27 mouse cellular contexts compared by ENCODE assay signal in the genomic region with DNA sequence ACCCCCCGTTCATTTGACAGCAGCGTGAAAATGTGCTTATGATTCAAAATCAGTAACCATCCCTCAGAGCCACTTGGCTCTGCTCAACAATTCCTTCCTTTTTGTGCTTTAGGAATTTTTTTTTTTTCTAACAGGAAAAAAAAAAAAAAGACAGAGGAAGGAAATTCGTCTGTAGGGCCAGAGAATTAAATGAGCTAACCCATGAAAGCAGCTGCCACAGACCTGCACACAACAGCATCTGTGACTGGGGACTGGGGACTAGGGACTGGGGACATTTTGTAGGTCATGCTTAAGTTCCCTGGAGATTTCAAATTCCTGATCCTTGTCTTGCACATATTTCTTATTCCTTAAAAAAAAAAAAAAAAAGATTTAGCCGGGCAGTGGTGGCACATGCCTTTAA. TPM values are rescaled to one million over a fixed set of nuclear protein-coding genes. Genes with fewer than 3 reads are reported as not detected.
DNase-seq lines count a peak whose midpoint lies in the region; ATAC-seq and TF ChIP-seq lines count a peak whose summit lies in the region.
"Had no signal": no experiment of that assay in that cellular context is flagged by ENCODE, and none has a peak within 500 bp of the region (broad histone marks: within the 10 kb centered on the region; RNA-seq: fewer than 3 reads in every experiment).

No protein-coding gene starts in this region.

- no peak for ATAC-seq in liver, embryonic 15.5 days (ENCODE audit: insufficient read depth)
- ATAC-seq in liver, embryonic 12.5 days: no peak
- ATAC-seq: activated CD4-positive, CD25-positive, alpha-beta regulatory T cell, adult 4 months; forebrain, embryonic 16.5 days; intestine, postnatal 0 days; lung, postnatal 0 days; midbrain, embryonic 13.5 days had no signal

- 52% methylated on average over 4 of the region's 4 CpGs for WGBS in kidney, adult 2 months
- WGBS in liver, embryonic 15.5 days (ENCODE audit: insufficient replicate concordance): 59% methylated on average over 4 of the region's 4 CpGs
- 69% methylated on average over 4 of the region's 4 CpGs for WGBS in liver, embryonic 12.5 days (ENCODE audit: insufficient replicate concordance)
- WGBS in limb, embryonic 10.5 days: 73% methylated on average over 4 of the region's 4 CpGs

- H3K4me3 ChIP-seq in kidney, adult 2 months (ENCODE audit: insufficient read depth, low read depth, low read length): no peak overlapping the region
- H3K4me3 ChIP-seq in liver, embryonic 15.5 days (replicated peaks): no peak overlapping the region
- no peak overlapping the region for H3K4me3 ChIP-seq in liver, embryonic 12.5 days
- no peak overlapping the region for H3K4me3 ChIP-seq in limb, embryonic 10.5 days
- H3K4me3 ChIP-seq: embryonic facial prominence, embryonic 13.5 days; erythroblast, embryonic 14.5 days; layer of hippocampus, adult 2 months; left cerebral cortex, adult 2 months; limb, embryonic 13.5 days; midbrain, embryonic 13.5 days; neural tube, embryonic 13.5 days had no signal

- no peak for TF ChIP-seq POLR2A in kidney, adult 2 months (IDR thresholded peaks at IDR 0.05; ENCODE audit: low read depth, low read length)

- H3K27me3 ChIP-seq in kidney, adult 2 months (replicated peaks; ENCODE audit: control insufficient read depth, insufficient read depth, low read length): no peaks in the 10 kb centered on the region
- H3K27me3 ChIP-seq in liver, embryonic 15.5 days: no peaks in the 10 kb centered on the region
- 0 out of 2 replicates have a peak, but pooled peaks cover 8% of the 10 kb centered on the region for H3K27me3 ChIP-seq in liver, embryonic 12.5 days (replicated peaks)
- H3K27me3 ChIP-seq in limb, embryonic 10.5 days (ENCODE audit: low read depth, poor library complexity, severe bottlenecking): no peaks in the 10 kb centered on the region
- H3K27me3 ChIP-seq: embryonic facial prominence, embryonic 13.5 days; limb, embryonic 13.5 days; midbrain, embryonic 13.5 days; neural tube, embryonic 13.5 days had no signal

- H3K4me1 ChIP-seq in kidney, adult 2 months (ENCODE audit: control insufficient read depth, insufficient read depth, low read length): peaks cover 9% of the 10 kb centered on the region; the same call in 1 of the 2 replicates
- peaks cover 64% of the 10 kb centered on the region for H3K4me1 ChIP-seq in liver, embryonic 15.5 days (replicated peaks)
- peaks cover 67% of the 10 kb centered on the region for H3K4me1 ChIP-seq in liver, embryonic 12.5 days
- peaks cover 27% of the 10 kb centered on the region for H3K4me1 ChIP-seq in limb, embryonic 10.5 days

- intact Hi-C loops in heart, postnatal 36 days (cut with DNase I): loop anchor here (2.0 kb wide), 1 partner anchor 65 kb away; no protein-coding TSS in a partner anchor

- no peak overlapping the region for H3K4me2 ChIP-seq in liver, embryonic 15.5 days
- H3K4me2 ChIP-seq in liver, embryonic 12.5 days: no peak overlapping the region
- H3K4me2 ChIP-seq: embryonic facial prominence, embryonic 13.5 days; hindbrain, embryonic 14.5 days; limb, embryonic 13.5 days; midbrain, embryonic 13.5 days; neural tube, embryonic 13.5 days had no signal

- no peaks in the 10 kb centered on the region for H3K36me3 ChIP-seq in kidney, adult 2 months (ENCODE audit: control insufficient read depth, insufficient read depth, low read length)
- no peaks in the 10 kb centered on the region for H3K36me3 ChIP-seq in liver, embryonic 15.5 days (replicated peaks)
- H3K36me3 ChIP-seq in liver, embryonic 12.5 days: no peaks in the 10 kb centered on the region
- H3K36me3 ChIP-seq in limb, embryonic 10.5 days: no peaks in the 10 kb centered on the region
- H3K36me3 ChIP-seq: embryonic facial prominence, embryonic 13.5 days; limb, embryonic 13.5 days; midbrain, embryonic 13.5 days; neural tube, embryonic 13.5 days had no signal

- DNase-seq in heart, adult 11 months: peak; percentile 93
- DNase-seq in heart, postnatal 36 days: no peak
- DNase-seq in kidney, adult 2 months: peak; percentile 38
- no peak for DNase-seq in kidney, postnatal 10 days
- DNase-seq in Muller cell, postnatal 12 days (ENCODE audit: inconsistent ontology term): peak; percentile 26
- DNase-seq in limb, embryonic 10.5 days (ENCODE audit: low spot score): no peak
- DNase-seq: adrenal gland, adult 2 months; adrenal gland, postnatal 36 days; cerebellum, adult 11 months; cerebellum, adult 9-11 months; embryo, embryonic 11 days; thymus, postnatal 4 days had no signal

- no peak overlapping the region for H3K9ac ChIP-seq in liver, embryonic 15.5 days
- no peak overlapping the region for H3K9ac ChIP-seq in liver, embryonic 12.5 days
- H3K9ac ChIP-seq: embryonic facial prominence, embryonic 13.5 days; hindbrain, embryonic 14.5 days; limb, embryonic 13.5 days; midbrain, embryonic 13.5 days; neural tube, embryonic 13.5 days had no signal

- no peaks in the 10 kb centered on the region for H3K9me3 ChIP-seq in liver, embryonic 15.5 days (replicated peaks)
- no peaks in the 10 kb centered on the region for H3K9me3 ChIP-seq in liver, embryonic 12.5 days (replicated peaks)
- H3K9me3 ChIP-seq in limb, embryonic 10.5 days (replicated peaks): no peaks in the 10 kb centered on the region
- H3K9me3 ChIP-seq: embryonic facial prominence, embryonic 13.5 days; limb, embryonic 13.5 days; midbrain, embryonic 13.5 days; neural tube, embryonic 13.5 days had no signal

- no peak for TF ChIP-seq CTCF in kidney, adult 2 months (conservative IDR thresholded peaks at IDR 0.05; ENCODE audit: insufficient read depth, insufficient read length, low read depth, low read length)

- no peak overlapping the region for H3K27ac ChIP-seq in kidney, adult 2 months (ENCODE audit: insufficient read depth, low read depth, low read length)
- H3K27ac ChIP-seq in liver, embryonic 15.5 days (replicated peaks): 0 out of 2 replicates have a peak overlapping the region, but pooled peaks have one; percentile 87
- no peak overlapping the region for H3K27ac ChIP-seq in liver, embryonic 12.5 days
- no peak overlapping the region for H3K27ac ChIP-seq in limb, embryonic 10.5 days
- H3K27ac ChIP-seq: embryonic facial prominence, embryonic 13.5 days; hindbrain, embryonic 14.5 days; layer of hippocampus, adult 2 months; left cerebral cortex, adult 2 months; limb, embryonic 13.5 days; macrophage; midbrain, embryonic 13.5 days; neural tube, embryonic 13.5 days had no signal

RNA-seq across cellular contexts. Expression of a gene that starts 53.4 kb away (rescaled TPM):
- 1 to 10 TPM; 4.6 to 6.2 TPM for total RNA-seq in heart, postnatal 36 days (2021)
- polyA plus RNA-seq in kidney, adult 2 months (2012; rRNA removed): 10.8 and 11.8 TPM in 2 replicates
- 31.9 and 33.9 TPM in 2 replicates for polyA plus RNA-seq in liver, embryonic 15.5 days (2015; fragmentation: Nextera tagmentation; extraction: Ambion mirVana)
- polyA plus RNA-seq in liver, embryonic 12.5 days (2016; fragmentation: Nextera tagmentation; extraction: Ambion mirVana): 12.3 and 16.4 TPM in 2 replicates
- polyA plus RNA-seq in limb, embryonic 10.5 days (2016; fragmentation: Nextera tagmentation; extraction: Ambion mirVana): 2.9 and 3.6 TPM in 2 replicates

Comparison
In these comparisons a context has a peak if more than half of its experiments do, and no peak if none do; other contexts are left out.
1. DNase-seq: peak in heart, adult 11 months (single experiment), kidney, adult 2 months (single experiment) and Muller cell, postnatal 12 days (single experiment); none in heart, postnatal 36 days (0 of 2), kidney, postnatal 10 days (single experiment) and limb, embryonic 10.5 days (single experiment).